Mouse (Mus musculus): Measurements from ENCODE around the gene Rbbp4.
A peak's percentile ranks its signal among the peaks of the same experiment; 100 is the strongest.
"Not testable (repeated sequence)": the region's sequence is repeated elsewhere in the genome, so short reads cannot be mapped to it uniquely, and the experiment has no call there.

The Rbbp4 gene

GRCm38 (mm10) chr4:129335216-129336074 lies at the start of gene Rbbp4, which contains the start of gene Zbtb8os:
Gene Rbbp4 (minus strand): TSS chr4:129335370.
Gene Zbtb8os (plus strand): TSS chr4:129335695.
- peak; percentile 96 for DNase-seq

- no peak for DNase-seq
These were observed 49.3 kb upstream of the Rbbp4 start for GRCm38 (mm10) chr4:129384440-129384839.

DNA sequence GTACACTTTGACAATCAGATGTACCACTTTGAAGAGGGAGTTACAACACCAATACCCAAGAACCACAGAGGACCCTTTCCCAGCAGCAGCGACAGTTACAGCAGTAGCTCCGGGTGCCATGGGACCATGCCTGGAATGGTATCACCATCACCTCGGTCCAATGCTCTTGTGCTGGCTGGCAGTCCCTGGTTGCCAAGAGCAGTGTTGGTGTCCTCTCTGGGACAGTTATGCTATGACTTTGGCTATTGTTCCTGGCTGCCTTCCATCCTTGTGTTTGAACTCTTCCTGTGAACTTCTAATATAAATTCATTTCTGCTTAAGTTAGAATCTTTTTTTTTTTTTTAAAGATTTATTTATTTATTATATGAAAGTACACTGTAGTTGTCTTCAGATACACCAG lies 48.4 kb upstream of the Rbbp4 start:
- DNase-seq, result no peak

- no peak for DNase-seq
These were observed 47.3 kb upstream of the Rbbp4 start for GRCm38 (mm10) chr4:129382488-129382887.

DNA sequence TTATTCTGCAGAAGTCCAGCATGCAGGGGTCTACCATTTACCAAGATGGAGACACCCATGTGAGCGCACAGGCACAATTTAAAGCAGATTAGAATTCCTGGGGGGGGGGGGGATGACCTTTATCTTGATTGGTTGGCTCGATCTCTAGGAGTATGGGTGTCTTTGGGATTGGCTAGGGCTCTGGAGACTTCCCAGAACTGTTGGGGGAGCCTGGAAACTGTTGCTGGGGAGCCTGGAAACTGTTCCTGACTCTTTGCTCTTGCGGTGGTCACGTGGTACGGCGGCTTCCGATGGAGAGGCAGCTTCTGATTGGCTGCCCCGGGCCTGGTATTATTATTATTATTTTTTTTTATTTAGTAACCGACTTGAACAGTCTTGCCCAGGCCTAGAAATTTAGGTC lies 46.9 kb upstream of the Rbbp4 start:
- no peak for DNase-seq

GRCm38 (mm10) chr4:129381148-129381547 lies 46.0 kb upstream of the Rbbp4 start:
- peak; percentile 10 for DNase-seq

DNA sequence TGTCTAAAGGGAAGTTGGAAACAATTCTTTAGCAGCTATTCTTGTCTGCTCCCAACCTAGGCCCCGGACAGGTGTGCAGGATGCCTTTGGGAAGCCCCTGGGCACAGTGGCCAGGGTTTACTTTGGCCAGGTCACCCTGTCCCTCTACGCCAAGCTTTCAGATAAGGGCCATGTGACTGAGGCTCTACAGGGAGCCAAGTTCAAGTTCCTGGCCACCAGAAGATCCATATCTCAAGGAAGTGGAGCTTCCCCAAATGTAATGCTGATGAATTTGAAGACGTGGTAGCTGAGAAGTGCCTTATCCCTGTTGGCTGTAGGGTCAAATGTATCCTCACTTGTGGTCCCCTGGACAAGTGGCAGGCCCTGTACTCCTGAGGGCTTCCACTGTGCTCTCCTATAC lies 44.6 kb upstream of the Rbbp4 start:
- no peak for DNase-seq

DNA sequence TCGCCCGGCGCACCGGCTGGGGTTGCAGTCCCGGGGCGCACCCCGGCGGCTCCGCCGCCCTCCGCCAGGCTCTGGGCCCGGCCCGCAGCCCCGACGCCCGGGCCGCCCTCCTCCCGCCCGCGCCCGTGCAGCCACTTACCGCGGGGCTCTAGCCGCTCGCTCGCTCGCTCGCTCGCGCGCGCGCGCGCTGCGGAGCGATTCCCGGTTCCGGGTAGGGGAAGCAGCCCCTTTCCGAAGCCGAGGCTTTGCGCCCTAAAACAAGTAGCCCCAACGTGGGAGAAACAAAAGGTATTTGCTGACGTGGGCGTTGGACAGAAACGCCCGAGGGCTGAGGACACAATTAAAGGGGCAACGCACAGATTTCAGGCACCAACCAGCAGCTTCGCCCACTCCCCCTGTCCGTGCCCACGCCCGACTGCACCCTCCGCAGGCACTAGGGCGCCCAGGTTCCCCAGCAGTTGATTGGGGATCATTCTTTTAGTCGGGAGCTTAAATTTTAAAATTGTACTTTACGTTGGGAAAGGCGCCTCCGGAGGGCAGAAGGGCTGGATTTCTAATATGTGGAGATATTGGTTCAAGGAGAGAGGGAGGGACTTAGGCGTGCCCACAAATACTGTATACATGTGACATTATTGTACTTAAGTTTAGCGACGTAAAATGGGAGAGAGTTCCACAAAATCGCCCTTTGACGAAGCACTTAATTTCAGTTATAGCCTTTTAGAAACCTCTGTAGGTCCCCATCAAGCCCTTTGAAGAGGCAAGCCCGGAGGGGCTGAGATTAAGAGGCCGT lies 42.6 kb upstream of the Rbbp4 start, which contains the start of gene Zbtb8a:
TSS of gene Zbtb8a (minus strand) at position 516 of the 790 bp plus-strand sequence.
- DNase-seq, result peak; percentile 23

DNA sequence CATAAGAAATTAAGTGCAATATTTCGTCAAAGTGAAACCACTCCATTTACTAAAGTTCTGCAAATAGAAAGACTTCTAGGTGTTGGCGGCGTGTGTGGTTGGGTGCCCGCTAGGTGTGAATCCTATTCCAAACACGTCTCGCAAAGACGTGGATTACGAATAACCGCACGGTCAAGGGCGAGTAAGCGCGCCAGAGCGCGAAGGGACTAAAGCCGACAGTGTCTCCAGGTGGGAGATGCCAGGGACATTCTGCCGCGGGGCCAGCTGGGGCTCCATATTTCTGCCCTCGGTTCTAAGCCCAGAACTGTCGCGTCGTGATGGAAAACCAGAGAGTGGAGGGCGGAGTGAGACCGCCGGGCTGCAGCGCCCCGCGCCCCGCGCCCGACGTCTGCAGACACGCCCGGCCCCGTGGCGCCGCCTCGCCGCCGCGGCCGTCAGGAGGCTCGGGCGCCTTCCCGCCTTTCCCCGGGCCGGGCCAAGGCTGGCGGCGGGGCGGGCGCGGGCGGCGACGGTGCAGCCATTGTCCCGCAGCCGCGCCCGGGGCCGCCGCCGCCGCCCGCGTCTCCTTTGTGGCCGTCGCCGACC lies 41.9 kb upstream of the Rbbp4 start:
- peak; percentile 26 for DNase-seq

DNA sequence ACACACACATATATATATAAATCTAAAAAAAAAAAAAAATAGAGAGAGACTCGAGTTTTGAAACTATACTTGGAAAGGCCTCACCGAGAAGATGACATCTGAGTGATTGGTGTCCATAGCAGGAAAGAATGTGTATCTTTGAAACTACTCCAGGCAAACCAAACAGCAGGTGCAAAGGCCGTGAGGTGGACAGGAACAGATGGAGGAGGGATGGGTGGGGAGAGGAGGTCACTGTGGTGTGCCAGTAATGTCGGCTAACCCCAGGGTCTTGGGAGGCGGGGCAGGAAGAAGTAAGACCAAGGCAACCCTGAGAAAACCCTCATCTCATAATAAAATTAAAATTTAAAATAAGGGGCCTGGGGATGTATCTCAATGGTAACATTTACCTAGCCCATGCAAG lies 40.7 kb upstream of the Rbbp4 start:
- no peak for DNase-seq

DNA sequence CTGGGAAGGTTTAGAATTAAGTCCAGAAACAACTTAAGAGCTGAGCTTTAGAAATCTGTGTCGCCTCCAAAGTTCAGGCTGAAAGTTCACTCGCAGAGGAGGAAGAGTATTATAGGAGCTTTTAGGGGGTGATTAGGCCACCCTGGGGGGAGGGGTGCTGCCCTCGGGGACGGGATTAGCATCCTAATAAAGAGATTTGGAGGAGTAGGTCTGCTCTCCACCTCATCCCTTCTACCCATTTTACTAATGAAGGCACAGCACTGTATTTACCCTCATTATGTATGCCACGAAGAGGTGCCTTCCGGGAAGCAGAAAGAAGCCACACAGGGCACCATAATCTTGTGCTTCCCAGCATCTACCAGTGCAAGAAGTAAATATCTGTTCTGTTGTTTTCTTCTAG lies 39.8 kb upstream of the Rbbp4 start:
- DNase-seq, result no peak

DNA sequence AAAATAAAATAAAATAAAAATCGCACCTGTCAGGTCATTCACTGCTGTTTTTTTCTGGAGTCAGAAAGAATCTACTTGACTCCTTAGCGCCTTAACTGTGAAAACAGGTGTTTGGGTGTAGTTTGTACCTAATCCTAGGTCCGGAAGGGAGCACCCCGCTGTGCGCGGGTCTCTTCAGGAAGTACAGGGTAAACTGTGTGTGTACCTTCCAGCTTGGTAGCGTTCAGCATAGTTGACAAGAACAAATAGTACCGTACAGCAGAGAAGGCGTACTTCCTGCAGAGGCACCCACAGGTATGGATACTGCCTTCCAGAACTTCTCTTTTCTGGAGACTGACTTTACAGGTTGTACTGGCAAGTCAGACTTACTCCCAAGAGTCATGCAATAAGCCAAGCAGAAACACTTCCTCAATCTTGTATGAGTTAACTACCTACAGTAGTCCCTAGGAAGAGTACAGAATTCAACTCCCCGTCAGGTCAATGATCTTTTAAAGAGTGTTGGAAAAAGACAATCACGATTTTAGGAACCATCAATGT lies 39.1 kb upstream of the Rbbp4 start:
- no peak for DNase-seq

- DNase-seq, result no peak
These were observed 38.2 kb upstream of the Rbbp4 start for GRCm38 (mm10) chr4:129373202-129373976.

DNA sequence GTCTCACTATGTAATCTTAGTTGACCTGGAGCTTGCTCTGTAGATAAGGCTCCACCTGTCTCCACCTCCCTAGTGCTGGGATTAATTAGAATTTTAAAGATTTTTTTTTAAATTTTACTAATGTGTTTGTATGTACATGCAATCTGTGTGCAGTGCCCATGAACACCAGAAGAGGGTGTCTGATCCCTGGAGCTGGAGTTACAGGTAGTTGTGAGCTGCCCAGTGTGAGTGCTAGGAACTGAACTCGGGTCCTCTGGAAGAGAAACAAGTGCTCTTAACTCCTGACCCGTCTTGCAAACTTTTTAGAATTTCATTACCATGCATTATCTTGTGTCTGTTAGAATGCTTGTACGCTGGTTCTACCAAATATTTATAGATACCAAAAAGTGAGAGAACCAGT lies 36.2 kb upstream of the Rbbp4 start:
- no peak for DNase-seq

GRCm38 (mm10) chr4:129365224-129365623 lies 30.1 kb upstream of the Rbbp4 start:
- no peak for DNase-seq

GRCm38 (mm10) chr4:129364379-129364778 lies 29.2 kb upstream of the Rbbp4 start:
- no peak for DNase-seq

DNA sequence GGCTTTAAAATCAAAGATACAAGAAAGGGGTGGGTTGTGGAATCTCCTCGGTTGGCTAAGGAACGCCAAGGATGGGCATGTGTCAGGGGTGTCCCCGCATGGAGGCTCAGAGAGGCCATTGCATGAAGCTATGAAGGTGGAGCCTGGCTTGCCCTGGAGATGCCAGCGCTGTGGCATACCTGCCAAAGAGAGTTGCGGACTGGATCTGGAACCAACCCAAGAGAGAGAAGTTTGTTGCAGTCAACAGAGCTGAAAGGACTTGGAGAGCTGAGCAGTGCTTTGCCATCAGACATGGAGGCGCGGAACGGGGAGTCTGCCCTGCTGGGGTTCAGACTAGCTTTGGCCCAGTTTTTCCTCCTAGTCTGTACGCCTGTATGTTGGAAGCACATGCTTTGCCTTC lies 28.3 kb upstream of the Rbbp4 start:
- DNase-seq, result no peak

- DNase-seq, result no peak
These were observed 27.6 kb upstream of the Rbbp4 start for GRCm38 (mm10) chr4:129362771-129363170.

GRCm38 (mm10) chr4:129362238-129362637 lies 27.1 kb upstream of the Rbbp4 start:
- DNase-seq, result not testable (repeated sequence)

DNA sequence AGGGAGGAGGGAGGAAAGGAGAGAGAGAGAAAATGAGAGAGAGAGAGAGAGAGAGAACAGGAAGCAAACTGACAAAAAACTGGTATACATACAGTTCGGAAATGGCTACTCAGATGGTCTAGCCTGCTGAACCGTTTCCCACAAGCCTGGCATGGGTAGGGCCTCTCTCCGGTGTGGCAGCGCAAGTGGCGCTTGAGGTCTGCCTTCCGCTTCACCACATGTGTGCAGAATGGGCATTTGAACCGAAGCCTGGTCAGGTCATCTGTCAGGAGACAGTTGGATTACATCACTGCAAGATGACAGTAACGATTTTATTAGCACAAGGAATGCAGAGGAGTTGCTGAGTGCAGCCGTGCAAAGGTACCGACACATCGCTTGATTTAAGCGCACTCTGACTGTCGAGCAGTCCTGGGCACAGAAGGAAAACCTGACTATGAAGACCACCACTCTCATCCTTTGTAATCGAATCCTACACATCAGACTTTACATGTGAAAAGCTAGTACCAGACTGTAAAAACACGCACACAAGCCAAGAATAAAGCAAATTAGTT lies 22.5 kb upstream of the Rbbp4 start:
- no peak for DNase-seq

DNA sequence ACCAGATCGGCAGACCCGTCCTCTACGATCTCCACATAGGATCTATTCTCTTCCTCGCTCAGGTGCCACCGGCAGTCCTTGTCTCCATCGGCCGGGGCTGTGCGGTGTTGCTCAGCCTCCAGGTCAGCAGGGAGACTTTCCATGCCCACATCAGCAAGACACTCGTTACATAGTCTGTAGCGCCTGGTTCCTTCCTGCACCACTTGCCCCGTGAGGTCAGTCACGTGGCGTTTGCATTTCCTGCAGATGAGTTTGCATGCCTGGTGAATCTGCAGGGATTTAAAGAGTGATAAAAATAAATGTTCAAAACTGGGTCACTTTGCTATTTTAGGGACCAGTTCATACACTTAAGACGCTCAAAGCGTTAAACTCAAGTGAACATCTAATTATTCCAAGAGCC lies 19.1 kb upstream of the Rbbp4 start:
- peak; percentile 20 for DNase-seq

DNA sequence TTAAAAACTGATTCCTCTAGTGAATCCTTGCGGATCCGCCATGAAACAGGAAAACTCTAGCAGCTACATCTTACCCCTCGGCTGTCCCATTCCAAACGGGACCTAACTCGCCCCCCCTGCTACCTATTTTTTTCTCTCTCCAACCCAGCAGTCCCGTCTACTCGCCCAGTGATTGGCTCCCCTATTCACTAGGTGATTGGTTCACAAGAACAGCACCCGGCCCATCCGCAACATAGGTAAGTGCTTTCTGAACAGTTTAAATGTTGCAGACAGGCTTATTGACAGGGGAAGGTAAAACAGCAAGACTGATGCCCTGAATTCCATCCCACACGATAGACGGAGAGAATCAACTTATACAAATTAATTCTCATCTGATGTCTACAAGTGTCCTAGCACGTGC lies 18.0 kb upstream of the Rbbp4 start:
- no peak for DNase-seq
